Mouse (Mus musculus) spleen, adult 12 weeks (tissue): ENCODE measurements around the gene A730049H05Rik.

ENCODE experiments used
- DNase-seq: peaks from one replicate; pipeline ENCODE4 v3.0.0; 2022; ENCODE audit warnings: low spot score

A730049H05Rik gene

GRCm38 (mm10) chr6:92816311-92816751, at the start of gene A730049H05Rik:
Gene A730049H05Rik, plus strand, starts transcription at chr6:92816478.
- no peak for DNase-seq

- no peak for DNase-seq
Measured at GRCm38 (mm10) chr6:92776356-92776755, 39.9 kb upstream of the A730049H05Rik start.

GRCm38 (mm10) chr6:92779140-92779934, 36.9 kb upstream of the A730049H05Rik start:
- DNase-seq: no peak

- DNase-seq: no peak
Measured at GRCm38 (mm10) chr6:92779935-92780205, 36.4 kb upstream of the A730049H05Rik start.

GRCm38 (mm10) chr6:92781446-92781845, 34.8 kb upstream of the A730049H05Rik start:
- DNase-seq: no peak

- no peak for DNase-seq
Measured at GRCm38 (mm10) chr6:92784782-92785181, 31.5 kb upstream of the A730049H05Rik start.

- no peak for DNase-seq
Measured at GRCm38 (mm10) chr6:92786701-92787375, 29.4 kb upstream of the A730049H05Rik start.

- no peak for DNase-seq
Measured at GRCm38 (mm10) chr6:92787376-92787712, 28.9 kb upstream of the A730049H05Rik start.

- DNase-seq: no peak
Measured at GRCm38 (mm10) chr6:92793804-92794203, 22.5 kb upstream of the A730049H05Rik start.

GRCm38 (mm10) chr6:92801462-92801861, 14.8 kb upstream of the A730049H05Rik start:
- no peak for DNase-seq

- no peak for DNase-seq
Measured at GRCm38 (mm10) chr6:92802421-92802820, 13.9 kb upstream of the A730049H05Rik start.

GRCm38 (mm10) chr6:92803213-92803612, 13.1 kb upstream of the A730049H05Rik start:
- no peak for DNase-seq

GRCm38 (mm10) chr6:92804254-92804971, 11.9 kb upstream of the A730049H05Rik start:
- no peak for DNase-seq

GRCm38 (mm10) chr6:92809818-92810217, 6.5 kb upstream of the A730049H05Rik start:
- DNase-seq: no peak

- DNase-seq: no peak
Measured at GRCm38 (mm10) chr6:92810628-92811027, 5.7 kb upstream of the A730049H05Rik start.

GRCm38 (mm10) chr6:92811566-92811965, 4.7 kb upstream of the A730049H05Rik start:
- DNase-seq: no peak

GRCm38 (mm10) chr6:92812702-92813370, 3.4 kb upstream of the A730049H05Rik start:
- DNase-seq: no peak

- no peak for DNase-seq
Measured at GRCm38 (mm10) chr6:92817661-92818060, 1.4 kb downstream of the A730049H05Rik start.

GRCm38 (mm10) chr6:92821606-92822005, 5.3 kb downstream of the A730049H05Rik start:
- DNase-seq: no peak

- no peak for DNase-seq
Measured at GRCm38 (mm10) chr6:92822006-92822405, 5.7 kb downstream of the A730049H05Rik start.

GRCm38 (mm10) chr6:92823991-92824390, 7.7 kb downstream of the A730049H05Rik start:
- DNase-seq: no peak

- no peak for DNase-seq
Measured at GRCm38 (mm10) chr6:92826561-92826960, 10.3 kb downstream of the A730049H05Rik start.
